15 mouse cellular contexts compared by ENCODE assay signal in the genomic region with DNA sequence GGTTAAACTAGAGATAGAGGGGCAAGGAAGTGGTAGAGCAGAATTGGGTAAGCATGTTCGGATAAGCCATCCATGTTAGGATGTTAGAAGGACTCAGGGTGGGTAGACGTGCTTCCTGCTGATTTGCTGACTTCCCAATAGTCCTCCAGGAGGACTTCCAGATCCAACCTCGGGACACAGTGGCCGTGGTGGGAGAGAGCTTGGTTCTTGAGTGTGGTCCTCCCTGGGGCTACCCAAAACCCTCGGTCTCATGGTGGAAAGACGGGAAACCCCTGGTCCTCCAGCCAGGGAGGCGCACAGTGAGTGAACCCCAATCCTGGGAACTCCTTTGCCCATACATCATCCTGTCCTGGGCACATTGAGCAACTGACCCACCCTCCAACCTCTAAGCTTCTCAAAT. TPM values are rescaled to one million over a fixed set of nuclear protein-coding genes. Genes with fewer than 3 reads are reported as not detected.
DNase-seq lines count a peak whose midpoint lies in the region; ATAC-seq and TF ChIP-seq lines count a peak whose summit lies in the region.
"Had no signal": no experiment of that assay in that cellular context is flagged by ENCODE, and none has a peak within 500 bp of the region (broad histone marks: within the 10 kb centered on the region; RNA-seq: fewer than 3 reads in every experiment).

No protein-coding gene starts in this region.

- no peak for DNase-seq in heart, adult 18-20 months
- no peak for DNase-seq in left cerebral cortex, adult 2 months (ENCODE audit: extremely low spot score in 1 of 2, low spot score in 2 of 2)
- no peak for DNase-seq in left cerebral cortex, postnatal 36 days (ENCODE audit: low spot score in 2 of 2)
- DNase-seq in right cerebral cortex, postnatal 25 days: no peak
- DNase-seq: adrenal gland, adult 2 months; forebrain, postnatal 0 days; thymus, postnatal 25 days had no signal

- TF ChIP-seq CTCF in left cerebral cortex, adult 2 months (IDR thresholded peaks at IDR 0.05): no peak

- no peaks in the 10 kb centered on the region for H3K9me3 ChIP-seq in heart, embryonic 13.5 days
- no peaks in the 10 kb centered on the region for H3K9me3 ChIP-seq in embryonic facial prominence, embryonic 13.5 days
- H3K9me3 ChIP-seq in liver, embryonic 12.5 days (replicated peaks): no peaks in the 10 kb centered on the region

- no peak for ATAC-seq in heart, embryonic 13.5 days (ENCODE audit: extremely low read depth, insufficient number of reproducible peaks, low FRiP score, low TSS enrichment)
- ATAC-seq in embryonic facial prominence, embryonic 13.5 days (ENCODE audit: insufficient number of reproducible peaks, insufficient read depth, low FRiP score, low TSS enrichment, low read depth): no peak
- no peak for ATAC-seq in liver, embryonic 12.5 days
- no peak for ATAC-seq in CD4-positive, CD25-positive, alpha-beta regulatory T cell, adult 4 months
- ATAC-seq: forebrain, postnatal 0 days had no signal

- H3K4me1 ChIP-seq in heart, embryonic 13.5 days: no peaks in the 10 kb centered on the region
- peaks cover 1% of the 10 kb centered on the region; the same call in 1 of the 2 replicates for H3K4me1 ChIP-seq in embryonic facial prominence, embryonic 13.5 days
- H3K4me1 ChIP-seq in liver, embryonic 12.5 days: no peaks in the 10 kb centered on the region

- H3K27me3 ChIP-seq in heart, embryonic 13.5 days (replicated peaks): peaks cover 9% of the 10 kb centered on the region
- H3K27me3 ChIP-seq in embryonic facial prominence, embryonic 13.5 days: peaks cover 18% of the 10 kb centered on the region
- peaks cover 11% of the 10 kb centered on the region for H3K27me3 ChIP-seq in liver, embryonic 12.5 days (replicated peaks)

- H3K9ac ChIP-seq in heart, embryonic 13.5 days: peak overlapping the region; percentile 1; the same call in 1 of the 2 replicates
- H3K9ac ChIP-seq in embryonic facial prominence, embryonic 13.5 days: no peak overlapping the region
- no peak overlapping the region for H3K9ac ChIP-seq in liver, embryonic 12.5 days
- H3K9ac ChIP-seq: forebrain, postnatal 0 days; liver, embryonic 14.5 days had no signal

- H3K4me3 ChIP-seq in heart, embryonic 13.5 days: peak overlapping the region; percentile 37
- H3K4me3 ChIP-seq in left cerebral cortex, adult 2 months: peak overlapping the region; percentile 23
- no peak overlapping the region for H3K4me3 ChIP-seq in embryonic facial prominence, embryonic 13.5 days
- no peak overlapping the region for H3K4me3 ChIP-seq in liver, embryonic 12.5 days

- H3K27ac ChIP-seq in heart, embryonic 13.5 days (replicated peaks): no peak overlapping the region
- peak overlapping the region; percentile 36; the same call in 1 of the 2 replicates for H3K27ac ChIP-seq in left cerebral cortex, adult 2 months
- no peak overlapping the region for H3K27ac ChIP-seq in embryonic facial prominence, embryonic 13.5 days
- no peak overlapping the region for H3K27ac ChIP-seq in liver, embryonic 12.5 days
- H3K27ac ChIP-seq: liver, embryonic 14.5 days had no signal

- intact Hi-C loops in left cerebral cortex, adult 2 months (cut with DNase I): no loop called here
- intact Hi-C loops in left cerebral cortex, postnatal 36 days (cut with DNase I): no loop called here

- no peaks in the 10 kb centered on the region for H3K36me3 ChIP-seq in heart, embryonic 13.5 days
- no peaks in the 10 kb centered on the region for H3K36me3 ChIP-seq in embryonic facial prominence, embryonic 13.5 days
- no peaks in the 10 kb centered on the region for H3K36me3 ChIP-seq in liver, embryonic 12.5 days

- H3K4me2 ChIP-seq in heart, embryonic 13.5 days: peak overlapping the region; percentile 50
- peak overlapping the region; percentile 7; the same call in 1 of the 2 replicates for H3K4me2 ChIP-seq in embryonic facial prominence, embryonic 13.5 days
- H3K4me2 ChIP-seq in liver, embryonic 12.5 days: peak overlapping the region; percentile 17; the same call in 1 of the 2 replicates

- 77% methylated on average over 7 of the region's 7 CpGs for WGBS in heart, embryonic 13.5 days
- 88% methylated on average over 7 of the region's 7 CpGs for WGBS in embryonic facial prominence, embryonic 13.5 days
- 71% methylated on average over 7 of the region's 7 CpGs for WGBS in liver, embryonic 12.5 days (ENCODE audit: insufficient replicate concordance)

RNA-seq across cellular contexts. Expression of a gene that starts 1.3 kb away (rescaled TPM):
- 7.4 and 8.8 TPM in 2 replicates for polyA plus RNA-seq in heart, embryonic 13.5 days (2015; fragmentation: Nextera tagmentation; extraction: Ambion mirVana)
- total RNA-seq in heart, adult 18-20 months (2021): 10 to 100 TPM; 27.9 to 38.3 TPM
- total RNA-seq in left cerebral cortex, adult 2 months (2021): 1 to 10 TPM; 8.0 to 9.5 TPM
- 1 to 10 TPM; 7.6 to 7.8 TPM for total RNA-seq in left cerebral cortex, postnatal 36 days (2021)
- polyA plus RNA-seq in embryonic facial prominence, embryonic 13.5 days (2015; fragmentation: Nextera tagmentation; extraction: Ambion mirVana): 9.5 and 10.1 TPM in 2 replicates
- polyA plus RNA-seq in liver, embryonic 12.5 days (2016; fragmentation: Nextera tagmentation; extraction: Ambion mirVana): 4.4 and 5.1 TPM in 2 replicates
- polyA plus RNA-seq in CD4-positive, CD25-positive, alpha-beta regulatory T cell, adult 4 months (2017; shearing (Covaris generic)): not detected
- polyA plus RNA-seq: C2C12 had no signal

RNA-seq across cellular contexts. Expression of a gene that starts 30.0 kb away (rescaled TPM):
- 0.14 and 0.17 TPM in 2 replicates for polyA plus RNA-seq in heart, embryonic 13.5 days (2015; fragmentation: Nextera tagmentation; extraction: Ambion mirVana)
- total RNA-seq in heart, adult 18-20 months (2021): not detected
- 10 to 100 TPM; 30.9 to 34.3 TPM for total RNA-seq in left cerebral cortex, adult 2 months (2021)
- 10 to 100 TPM; 21.6 to 33.0 TPM for total RNA-seq in left cerebral cortex, postnatal 36 days (2021)
- 0.44 and 0.62 TPM in 2 replicates for polyA plus RNA-seq in embryonic facial prominence, embryonic 13.5 days (2015; fragmentation: Nextera tagmentation; extraction: Ambion mirVana)
- 0.25 and 0.26 TPM in 2 replicates for polyA plus RNA-seq in liver, embryonic 12.5 days (2016; fragmentation: Nextera tagmentation; extraction: Ambion mirVana)
- not detected for polyA plus RNA-seq in CD4-positive, CD25-positive, alpha-beta regulatory T cell, adult 4 months (2017; shearing (Covaris generic))
- total RNA-seq: heart, adult 8-10 months had no signal

RNA-seq across cellular contexts. Expression of a gene that starts 35.9 kb away (rescaled TPM):
- 0.07 TPM in 1 of 2 replicates, not detected in the other for polyA plus RNA-seq in heart, embryonic 13.5 days (2015; fragmentation: Nextera tagmentation; extraction: Ambion mirVana)
- total RNA-seq in heart, adult 18-20 months (2021): under 1 TPM in 1 of 2 experiments, not detected in 1; 0.08 TPM
- 10 to 100 TPM; 53.6 to 53.7 TPM for total RNA-seq in left cerebral cortex, adult 2 months (2021)
- total RNA-seq in left cerebral cortex, postnatal 36 days (2021): 10 to 100 TPM; 62.8 to 64.3 TPM
- 0.21 TPM in 1 of 2 replicates, not detected in the other for polyA plus RNA-seq in embryonic facial prominence, embryonic 13.5 days (2015; fragmentation: Nextera tagmentation; extraction: Ambion mirVana)
- polyA plus RNA-seq in liver, embryonic 12.5 days (2016; fragmentation: Nextera tagmentation; extraction: Ambion mirVana): 0.05 TPM in 1 of 2 replicates, not detected in the other
- not detected for polyA plus RNA-seq in CD4-positive, CD25-positive, alpha-beta regulatory T cell, adult 4 months (2017; shearing (Covaris generic))
- polyA plus RNA-seq: liver, embryonic 14.5 days; spleen, adult 2 months had no signal

RNA-seq across cellular contexts. Expression of a gene that starts 54.8 kb away (rescaled TPM):
- polyA plus RNA-seq in heart, embryonic 13.5 days (2015; fragmentation: Nextera tagmentation; extraction: Ambion mirVana): 3.6 and 4.7 TPM in 2 replicates
- 1 to 10 TPM; 1.5 to 2.1 TPM for total RNA-seq in heart, adult 18-20 months (2021)
- total RNA-seq in left cerebral cortex, adult 2 months (2021): 1 to 10 TPM; 1.9 to 2.5 TPM
- 1 to 10 TPM; 1.5 to 3.1 TPM for total RNA-seq in left cerebral cortex, postnatal 36 days (2021)
- polyA plus RNA-seq in embryonic facial prominence, embryonic 13.5 days (2015; fragmentation: Nextera tagmentation; extraction: Ambion mirVana): 8.9 and 10.3 TPM in 2 replicates
- polyA plus RNA-seq in liver, embryonic 12.5 days (2016; fragmentation: Nextera tagmentation; extraction: Ambion mirVana): 5.6 and 6.9 TPM in 2 replicates
- polyA plus RNA-seq in CD4-positive, CD25-positive, alpha-beta regulatory T cell, adult 4 months (2017; shearing (Covaris generic)): 10 to 100 TPM in 1 of 2 experiments, 1 to 10 TPM in 1; 6.8 to 10.3 TPM

Comparison
In these comparisons a context has a peak if more than half of its experiments do, and no peak if none do; other contexts are left out.
1. H3K4me3 ChIP-seq: peak in heart, embryonic 13.5 days (single experiment) and left cerebral cortex, adult 2 months (single experiment); none in embryonic facial prominence, embryonic 13.5 days (single experiment) and liver, embryonic 12.5 days (single experiment).
2. Peak in every context shown above with its lines, with median percentiles within 50 percentile points of each other: H3K4me2 ChIP-seq.